Mouse (Mus musculus): Measurements from ENCODE around the gene Ythdc1.

DNA sequence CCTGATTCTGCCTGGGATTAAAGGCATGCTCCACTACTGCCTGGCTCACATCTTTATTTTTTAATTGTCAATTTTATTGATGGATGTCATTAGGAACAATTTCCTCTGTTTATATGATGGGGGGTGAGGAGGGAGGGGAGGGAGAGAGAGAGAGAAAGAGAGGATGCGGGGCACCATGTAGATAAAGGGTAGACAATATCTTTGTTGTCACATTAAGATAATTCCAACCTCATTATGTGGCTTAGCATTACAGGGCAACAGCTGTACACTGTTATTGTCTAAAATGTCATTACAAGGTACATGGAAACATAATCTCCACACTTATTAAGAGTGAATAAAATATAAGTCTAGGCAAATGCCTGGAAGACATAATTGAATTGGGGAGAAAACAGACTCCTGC, 35.5 kb downstream of the Ythdc1 start:
- TF ChIP-seq CTCF (IDR thresholded peaks at IDR 0.05; ENCODE audit: control insufficient read depth, insufficient read depth, insufficient read length) (no peak), CEBPB (IDR thresholded peaks at IDR 0.05; ENCODE audit: low read depth) (no peak)
